Mouse (Mus musculus) urinary bladder, adult 2 months (tissue): Measurements from ENCODE around the gene Olfr1106. TPM values are rescaled to one million over a fixed set of nuclear protein-coding genes. Genes with fewer than 3 reads are reported as not detected.

Experiments used
- DNase-seq: peaks from one replicate; pipeline ENCODE4 v3.0.0; 2022; ENCODE audit warnings: low spot score
- polyA plus RNA-seq: library from polyadenylated mRNA; depleted of rRNA; stranded (reverse); fragments of >200 nt; gene quantifications from 2 replicates; pipeline ENCODE4 v1.2.3, GENCODE M21; 2012; rRNA removed

Gene Olfr1106
- not detected in 2 replicates for polyA plus RNA-seq

GRCm38 (mm10) chr2:87052173-87052572 is at the start of gene Olfr1106:
Gene Olfr1106, minus strand, starts transcription at chr2:87052273.
- no peak for DNase-seq

- DNase-seq = no peak
These were observed 43.8 kb upstream of the Olfr1106 start, which contains the start of gene Olfr1109 for GRCm38 (mm10) chr2:87095908-87096307. Gene Olfr1109, minus strand, starts transcription at chr2:87096008.

GRCm38 (mm10) chr2:87075717-87076116 is 23.6 kb upstream of the Olfr1106 start, which contains the start of gene Olfr1107:
Gene Olfr1107, minus strand, starts transcription at chr2:87075817.
- no peak for DNase-seq

GRCm38 (mm10) chr2:87036431-87036830 is 15.6 kb downstream of the Olfr1106 start, which contains the start of gene Olfr1105:
Gene Olfr1105, minus strand, starts transcription at chr2:87036531.
- no peak for DNase-seq

- no peak for DNase-seq
These were observed 25.1 kb downstream of the Olfr1106 start, which contains the start of gene Olfr1104 for GRCm38 (mm10) chr2:87026980-87027379. Gene Olfr1104, minus strand, starts transcription at chr2:87027080.

DNA sequence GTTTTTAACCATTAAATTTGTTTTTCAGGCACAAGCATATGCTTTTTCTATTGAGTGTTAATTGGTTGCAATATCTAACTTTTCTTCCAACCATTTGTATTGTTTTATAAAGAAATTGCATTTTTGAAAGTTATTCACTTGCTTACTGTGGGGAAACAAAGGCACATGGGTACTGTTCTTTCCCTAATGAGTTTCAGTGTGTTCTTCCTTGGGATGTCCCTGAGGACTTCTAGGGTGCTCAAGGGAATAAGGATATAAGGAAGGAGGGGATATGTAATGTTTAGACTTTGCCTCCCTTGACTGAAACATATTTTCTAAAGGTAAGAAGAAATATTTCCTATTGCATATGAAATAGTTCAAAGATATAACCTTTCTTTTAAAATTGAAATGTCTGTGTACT is 54.0 kb downstream of the Olfr1106 start, which contains the start of gene Olfr1102:
TSS of gene Olfr1102 (plus strand) at position 301 of the 400 bp plus-strand sequence.
- no peak for DNase-seq

Other genes with a start within 250 kb of the Olfr1106 start
- not detected in 2 replicates for gene Olfr141, start 242.3 kb downstream of the Olfr1106 start, polyA plus RNA-seq
- not detected in 2 replicates for gene Olfr1094, start 227.6 kb downstream of the Olfr1106 start, polyA plus RNA-seq
- gene Olfr1095, start 200.6 kb downstream of the Olfr1106 start, polyA plus RNA-seq = not detected in 2 replicates
- not detected in 2 replicates for gene Gm13723, start 177.5 kb downstream of the Olfr1106 start, polyA plus RNA-seq
- not detected in 2 replicates for gene Olfr1097, start 160.1 kb downstream of the Olfr1106 start, polyA plus RNA-seq
- not detected in 2 replicates for gene Olfr1098, start 127.7 kb downstream of the Olfr1106 start, polyA plus RNA-seq
- not detected in 2 replicates for gene Olfr1099, start 91.6 kb downstream of the Olfr1106 start, polyA plus RNA-seq
- gene Olfr1100, start 72.3 kb downstream of the Olfr1106 start, polyA plus RNA-seq = not detected in 2 replicates
- not detected in 2 replicates for gene Olfr1101, start 61.1 kb downstream of the Olfr1106 start, polyA plus RNA-seq
- gene Olfr1102, start 53.9 kb downstream of the Olfr1106 start, polyA plus RNA-seq = not detected in 2 replicates
- gene Olfr1104, start 25.2 kb downstream of the Olfr1106 start, polyA plus RNA-seq = not detected in 2 replicates
- gene Olfr1105, start 15.7 kb downstream of the Olfr1106 start, polyA plus RNA-seq = not detected in 2 replicates
- gene Olfr1107, start 23.5 kb upstream of the Olfr1106 start, polyA plus RNA-seq = not detected in 2 replicates
- not detected in 2 replicates for gene Olfr1109, start 43.7 kb upstream of the Olfr1106 start, polyA plus RNA-seq
- not detected in 2 replicates for gene Olfr259, start 62.3 kb upstream of the Olfr1106 start, polyA plus RNA-seq
- gene Olfr1110, start 88.0 kb upstream of the Olfr1106 start, polyA plus RNA-seq = not detected in 2 replicates
- gene Olfr1111, start 100.4 kb upstream of the Olfr1106 start, polyA plus RNA-seq = not detected in 2 replicates
- gene Olfr1112, start 135.5 kb upstream of the Olfr1106 start, polyA plus RNA-seq = not detected in 2 replicates
- gene Olfr1113, start 156.7 kb upstream of the Olfr1106 start, polyA plus RNA-seq = not detected in 2 replicates
- not detected in 2 replicates for gene Olfr1115, start 195.7 kb upstream of the Olfr1106 start, polyA plus RNA-seq
- gene Olfr1116, start 215.3 kb upstream of the Olfr1106 start, polyA plus RNA-seq = not detected in 2 replicates